Mouse (Mus musculus) heart, embryonic 14.5 days (tissue): ENCODE measurements around the gene Gm5105. TPM values are rescaled to one million over a fixed set of nuclear protein-coding genes. Genes with fewer than 3 reads are reported as not detected.

Experiments used
- ATAC-seq: fragments of 200-750 bp; cut with Nextera tagmentation; 2 replicates; pipeline ENCODE4 v1.8.0; 2017; ENCODE audit warnings: low read depth, moderate TSS enrichment; ENCODE audit not compliant: insufficient number of reproducible peaks, insufficient read depth, low FRiP score
- H3K27ac ChIP-seq, 2 experiments: fragments of 200-500 bp in 1 of 2; fragments of 300-500 bp in 1 of 2; sonication (generic) in 1 of 2; replicated peaks in 1 of 2; 2 replicates each; pipeline ENCODE4 v1.5.1; 2012 to 2014; ENCODE audit warnings: low read depth in 2 of 2, low read length in 2 of 2, control low read depth in 1 of 2, mild to moderate bottlenecking in 1 of 2, mixed read lengths in 1 of 2; ENCODE audit not compliant: control insufficient read depth in 1 of 2, insufficient read depth in 1 of 2
- H3K27me3 ChIP-seq: fragments of 300-500 bp; sonication (generic); 2 replicates; pipeline ENCODE4 v1.6.1; 2014; ENCODE audit warnings: mild to moderate bottlenecking, low read length, control low read depth; ENCODE audit not compliant: control insufficient read depth, insufficient read depth
- H3K36me3 ChIP-seq: fragments of 300-500 bp; sonication (generic); 2 replicates; pipeline ENCODE4 v1.6.1; 2014; ENCODE audit warnings: mild to moderate bottlenecking, control low read depth, low read length, mixed read lengths; ENCODE audit not compliant: control insufficient read depth, insufficient read depth
- H3K4me1 ChIP-seq, 2 experiments: fragments of 200-500 bp in 1 of 2; fragments of 300-500 bp in 1 of 2; sonication (generic) in 1 of 2; 2 replicates each; pipeline ENCODE4 v1.6.1; 2012 to 2014; ENCODE audit warnings: low read length in 2 of 2, control low read depth in 1 of 2, mixed read lengths in 1 of 2; ENCODE audit not compliant: control insufficient read depth in 2 of 2, insufficient read depth in 2 of 2
- H3K4me2 ChIP-seq: fragments of 300-500 bp; sonication (generic); 2 replicates; pipeline ENCODE4 v1.6.1; 2014; ENCODE audit warnings: mild to moderate bottlenecking, low read length
- H3K4me3 ChIP-seq, 2 experiments: fragments of 200-500 bp in 1 of 2; fragments of 300-500 bp in 1 of 2; sonication (generic) in 1 of 2; 2 replicates each; pipeline ENCODE4 v1.5.1; 2012 to 2014; ENCODE audit warnings: low read length in 2 of 2, mild to moderate bottlenecking in 2 of 2, control low read depth in 1 of 2, low read depth in 1 of 2, moderate library complexity in 1 of 2; ENCODE audit not compliant: control insufficient read depth in 1 of 2, insufficient read depth in 1 of 2
- H3K9ac ChIP-seq: fragments of 300-500 bp; sonication (generic); 2 replicates; pipeline ENCODE4 v1.6.1; 2014; ENCODE audit warnings: mild to moderate bottlenecking, low read length
- H3K9me3 ChIP-seq: fragments of 300-500 bp; sonication (generic); 2 replicates; pipeline ENCODE4 v1.6.1; 2016; ENCODE audit warnings: low read length, control low read depth; ENCODE audit not compliant: control insufficient read depth
- WGBS: fragments of 180-500 bp; shearing (Covaris S2); extraction: QIAGEN DNeasy Blood & Tissue Kit; methylation state at CpG from one replicate; pipeline ENCODE4 v1.1.7; 2014; 5-methylcytosine and 5-hydroxymethylcytosine counted together
- polyA plus RNA-seq: library from polyadenylated mRNA; unstranded; fragments of >200 nt; fragmentation: Nextera tagmentation; extraction: Ambion mirVana; gene quantifications from 2 replicates; pipeline ENCODE4 v1.2.1, GENCODE M21; 2014

Gene Gm5105
- polyA plus RNA-seq, 1 experiment from 2014 or later, result 0.57 TPM

DNA sequence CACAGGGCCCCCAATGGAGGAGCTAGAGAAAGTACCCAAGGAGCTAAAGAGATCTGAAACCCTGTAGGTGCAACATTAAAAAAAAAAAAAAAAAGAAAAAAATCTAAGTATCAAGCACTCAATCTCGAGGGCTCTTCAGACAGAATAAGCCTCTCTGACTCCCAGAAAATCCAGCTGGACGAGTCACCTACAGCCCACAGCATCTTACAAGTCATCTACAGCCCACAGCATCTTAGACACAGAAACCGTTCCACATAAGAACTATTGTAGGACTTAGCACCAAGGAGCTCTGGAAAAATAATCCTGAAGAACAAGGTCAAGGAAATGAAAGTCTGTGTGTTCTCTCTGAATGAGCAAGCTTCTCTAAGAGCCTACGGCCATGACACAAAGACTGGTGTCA lies 34.7 kb upstream of the Gm5105 start:
- no peak overlapping the region for H3K27ac ChIP-seq
- H3K4me1 ChIP-seq, result peaks cover 9 to 18% of the 10 kb centered on the region in 2 experiments
- no peaks in the 10 kb centered on the region for H3K36me3 ChIP-seq
- WGBS, result 75% methylated on average over 4 of the region's 4 CpGs
- H3K4me3 ChIP-seq, result no peak overlapping the region
- no peak overlapping the region for H3K9ac ChIP-seq
- H3K9me3 ChIP-seq, result no peaks in the 10 kb centered on the region
- no peak overlapping the region for H3K4me2 ChIP-seq
- no peak for ATAC-seq
- H3K27me3 ChIP-seq, result no peaks in the 10 kb centered on the region

DNA sequence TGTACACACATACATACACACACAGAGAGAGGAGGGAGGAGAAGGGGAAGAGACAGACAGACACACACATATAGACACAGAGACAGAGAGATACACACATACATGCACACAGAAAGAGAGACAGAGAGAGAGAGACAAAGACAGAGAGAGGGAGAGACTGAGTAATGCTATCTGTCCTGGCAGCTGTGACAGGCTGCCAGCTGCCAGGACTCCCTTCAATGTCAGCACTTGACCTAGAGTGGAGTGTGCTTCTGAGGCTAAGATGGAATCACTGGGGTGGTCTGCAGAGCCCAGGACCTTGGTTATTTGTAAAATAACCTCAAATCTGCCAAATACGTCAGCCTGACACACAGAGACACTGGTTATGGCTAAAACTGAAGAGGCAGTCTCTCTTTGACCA lies 30.5 kb upstream of the Gm5105 start:
- Histone ChIP-seq H3K9ac (peak overlapping the region; percentile 5; the same call in 1 of the 2 replicates), H3K36me3 (no peaks in the 10 kb centered on the region), H3K27me3 (no peaks in the 10 kb centered on the region), H3K4me3 (no peak overlapping the region), H3K27ac (peak overlapping the region; percentile 34 to 69; a peak in 3 of 4 replicates), H3K4me1 (peaks cover 19 to 31% of the 10 kb centered on the region in 2 experiments), H3K9me3 (no peaks in the 10 kb centered on the region), H3K4me2 (no peak overlapping the region)
- 59% methylated on average over 1 of the region's 1 CpGs for WGBS
- ATAC-seq, result 0 out of 2 replicates have a peak, but pooled peaks have one; percentile 26

DNA sequence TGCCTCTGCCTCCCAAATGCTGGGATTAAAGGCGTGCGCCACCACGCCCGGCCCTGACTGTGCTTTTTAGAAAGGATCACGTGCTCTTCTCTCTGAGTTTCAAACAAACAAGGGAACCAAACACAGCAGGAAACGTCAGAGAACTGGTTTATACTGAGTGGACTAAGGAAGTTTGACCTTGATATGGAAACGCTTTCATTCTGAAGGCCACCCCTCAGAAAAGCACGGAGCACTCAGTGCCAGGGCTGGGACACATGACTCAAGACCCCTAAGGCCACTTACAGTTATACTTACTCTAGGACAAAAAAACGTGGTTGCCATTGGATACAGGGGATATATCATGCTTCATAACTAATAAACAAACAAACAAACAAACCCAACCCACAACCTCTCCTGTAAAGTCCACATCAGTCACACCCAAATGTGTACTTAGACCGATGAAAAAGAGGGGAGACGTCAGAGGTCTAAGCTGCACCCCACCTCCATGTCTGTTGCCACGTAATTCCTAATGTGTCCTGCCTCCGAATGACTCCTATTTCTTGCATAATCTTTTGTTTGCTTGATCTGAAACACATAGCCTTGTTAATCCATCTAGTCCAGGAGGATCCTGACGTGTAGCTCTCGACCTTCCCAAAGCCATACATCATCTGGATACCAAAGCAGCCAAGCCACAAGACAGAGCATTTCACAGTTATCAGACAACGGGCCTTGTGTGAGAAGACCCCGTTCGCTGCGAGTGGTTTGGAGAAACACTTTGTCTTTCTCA lies 29.3 kb upstream of the Gm5105 start:
- Histone ChIP-seq H3K9ac (no peak overlapping the region), H3K9me3 (no peaks in the 10 kb centered on the region), H3K27me3 (no peaks in the 10 kb centered on the region), H3K36me3 (no peaks in the 10 kb centered on the region), H3K4me2 (no peak overlapping the region), H3K4me3 (no peak overlapping the region), H3K4me1 (peaks cover 19 to 31% of the 10 kb centered on the region in 2 experiments), H3K27ac (peak overlapping the region in 1 of 2 experiments; percentile 39; a peak in 2 of 4 replicates)
- ATAC-seq, result no peak
- 79% methylated on average over 19 of the region's 19 CpGs for WGBS

DNA sequence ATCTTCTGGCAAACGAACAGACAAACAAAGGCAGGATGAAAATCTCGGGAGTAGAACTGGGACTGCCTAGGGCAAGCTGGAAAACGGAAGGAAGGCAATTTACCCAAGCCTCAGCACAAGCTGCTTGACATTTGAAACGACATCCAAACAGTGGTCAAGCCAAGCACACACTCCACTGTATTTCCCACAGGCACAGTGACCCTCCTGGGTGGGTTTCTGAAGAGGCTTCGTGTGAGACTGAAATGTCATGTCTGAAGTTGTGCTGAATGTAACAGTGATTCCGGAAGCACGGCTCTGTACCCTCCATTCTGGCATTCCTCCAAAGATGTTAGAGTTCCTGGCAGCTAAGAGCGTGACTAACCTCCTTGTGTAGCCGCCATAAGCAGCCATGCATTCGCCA lies 28.5 kb upstream of the Gm5105 start:
- no peaks in the 10 kb centered on the region for H3K27me3 ChIP-seq
- H3K4me3 ChIP-seq, result no peak overlapping the region
- H3K27ac ChIP-seq, result peak overlapping the region; percentile 17 to 39; a peak in 1 of 4 replicates
- H3K4me2 ChIP-seq, result no peak overlapping the region
- peaks cover 19 to 31% of the 10 kb centered on the region in 2 experiments for H3K4me1 ChIP-seq
- H3K9ac ChIP-seq, result no peak overlapping the region
- 54% methylated on average over 10 of the region's 10 CpGs for WGBS
- no peaks in the 10 kb centered on the region for H3K9me3 ChIP-seq
- ATAC-seq, result no peak
- no peaks in the 10 kb centered on the region for H3K36me3 ChIP-seq

DNA sequence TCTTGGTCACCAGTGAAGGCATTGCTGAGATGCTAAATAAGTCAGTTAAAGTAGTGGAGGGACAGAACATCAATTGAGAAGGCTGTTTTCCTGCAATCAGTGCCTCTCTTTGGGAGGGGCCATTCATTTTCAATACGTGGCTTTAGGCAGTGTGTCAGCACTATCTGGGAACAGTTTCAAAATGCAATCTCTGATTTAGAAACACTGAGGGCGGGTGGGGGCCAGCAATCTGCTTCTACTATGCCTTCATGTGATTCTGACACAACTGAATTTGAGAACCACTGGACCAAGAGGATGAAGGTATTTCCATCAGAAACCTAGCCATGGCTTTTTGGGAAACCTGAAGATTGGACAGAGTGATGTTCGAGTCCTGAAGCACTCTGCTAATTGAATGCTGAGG lies 28.1 kb upstream of the Gm5105 start:
- no peaks in the 10 kb centered on the region for H3K9me3 ChIP-seq
- ATAC-seq, result no peak
- H3K4me3 ChIP-seq, result no peak overlapping the region
- peaks cover 19 to 31% of the 10 kb centered on the region in 2 experiments for H3K4me1 ChIP-seq
- H3K27ac ChIP-seq, result 0 out of 4 replicates have a peak overlapping the region, but pooled peaks of 1 of the 2 experiments have one; percentile 39
- 58% methylated on average over 3 of the region's 3 CpGs for WGBS
- H3K9ac ChIP-seq, result no peak overlapping the region
- no peaks in the 10 kb centered on the region for H3K27me3 ChIP-seq
- H3K36me3 ChIP-seq, result no peaks in the 10 kb centered on the region
- no peak overlapping the region for H3K4me2 ChIP-seq

DNA sequence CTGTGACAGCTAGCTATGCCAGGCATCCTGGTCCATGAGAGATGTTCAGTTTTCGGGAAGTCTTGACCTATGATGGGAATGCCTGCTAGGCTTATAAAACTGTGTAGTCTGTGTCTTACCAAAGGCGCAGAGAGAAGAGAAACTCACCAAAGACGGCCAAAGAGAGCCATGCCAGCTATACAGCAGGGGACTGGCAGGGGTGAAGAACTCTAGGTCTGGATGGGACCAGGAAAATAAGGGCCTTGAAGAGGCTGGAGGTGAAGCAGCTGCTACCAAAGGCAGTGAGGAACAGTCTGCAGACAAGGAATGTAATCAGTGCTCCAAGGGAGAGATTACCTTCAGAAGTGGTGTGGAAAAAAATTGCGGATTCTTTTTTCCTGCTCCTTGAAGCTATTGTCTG lies 16.7 kb upstream of the Gm5105 start:
- WGBS, result 57% methylated on average over 4 of the region's 4 CpGs
- ATAC-seq, result no peak
- Histone ChIP-seq H3K4me2 (no peak overlapping the region), H3K27ac (peak overlapping the region; percentile 25 to 31; a peak in 2 of 4 replicates), H3K9me3 (no peaks in the 10 kb centered on the region), H3K4me3 (no peak overlapping the region), H3K36me3 (peaks cover 32% of the 10 kb centered on the region), H3K27me3 (no peaks in the 10 kb centered on the region), H3K4me1 (peaks cover 8 to 20% of the 10 kb centered on the region in 2 experiments), H3K9ac (no peak overlapping the region)

DNA sequence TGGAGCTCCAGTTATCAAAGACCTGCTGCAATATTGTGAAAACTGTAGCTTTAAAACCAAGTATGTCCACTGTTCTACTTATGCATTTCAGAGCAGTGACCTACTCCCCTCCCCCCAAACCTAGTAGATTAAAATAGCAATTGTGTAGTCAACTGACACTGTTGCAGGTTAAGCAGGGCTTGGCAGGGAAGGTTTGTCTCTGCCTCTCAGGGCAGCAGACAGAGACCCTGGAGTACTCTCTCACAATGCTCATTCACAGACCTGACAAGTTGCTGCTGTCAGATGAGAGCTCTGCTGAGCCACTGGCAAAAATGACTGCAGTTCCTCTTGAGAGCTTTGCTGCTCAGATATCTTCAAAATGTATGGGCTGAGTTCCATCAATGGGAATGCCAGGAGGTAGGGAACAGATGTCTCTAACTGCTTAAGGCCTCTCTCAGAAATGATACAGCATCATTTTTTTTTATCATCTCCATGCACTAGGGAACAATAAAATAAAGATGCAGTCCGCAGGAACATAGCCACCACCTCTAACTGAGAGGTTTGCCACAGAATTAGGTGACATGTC lies 16.0 kb upstream of the Gm5105 start:
- Histone ChIP-seq H3K27me3 (no peaks in the 10 kb centered on the region), H3K4me1 (peaks cover 8 to 20% of the 10 kb centered on the region in 2 experiments), H3K9ac (0 out of 2 replicates have a peak overlapping the region, but pooled peaks have one; percentile 7), H3K9me3 (no peaks in the 10 kb centered on the region), H3K4me3 (no peak overlapping the region), H3K27ac (peak overlapping the region; percentile 70 to 78), H3K4me2 (no peak overlapping the region), H3K36me3 (peaks cover 34% of the 10 kb centered on the region)
- 74% methylated on average over 1 of the region's 1 CpGs for WGBS
- ATAC-seq, result no peak; the same call in 1 of the 2 replicates
